ENCODE assay signal across 9 mouse cellular contexts in genomic region chr11:118728083-118728551, GRCm38 (mm10).
A peak's percentile ranks its signal among the peaks of the same experiment; 100 is the strongest.
DNase-seq lines count a peak whose midpoint lies in the region; ATAC-seq lines count a peak whose summit lies in the region.
"Had no signal": no experiment of that assay in that cellular context is flagged by ENCODE, and none has a peak within 500 bp of the region (broad histone marks: within the 10 kb centered on the region; RNA-seq: fewer than 3 reads in every experiment).

No protein-coding gene starts in this region.

- H3K4me1 ChIP-seq in neural tube, embryonic 11.5 days (ENCODE audit: control insufficient read depth, insufficient read depth, low read length), result 0 out of 2 replicates have a peak, but pooled peaks cover 11% of the 10 kb centered on the region
- H3K4me1 ChIP-seq in hindbrain, embryonic 15.5 days (replicated peaks), result peaks cover 43% of the 10 kb centered on the region

- H3K36me3 ChIP-seq in neural tube, embryonic 11.5 days (ENCODE audit: control insufficient read depth, insufficient read depth, low read length), result no peaks in the 10 kb centered on the region
- H3K36me3 ChIP-seq in hindbrain, embryonic 15.5 days, result no peaks in the 10 kb centered on the region
- H3K36me3 ChIP-seq: lung, embryonic 15.5 days had no signal

- H3K27ac ChIP-seq in neural tube, embryonic 11.5 days (ENCODE audit: low read depth, low read length), result peak overlapping the region; percentile 24; the same call in 1 of the 2 replicates
- H3K27ac ChIP-seq in hindbrain, embryonic 15.5 days (replicated peaks), result 0 out of 2 replicates have a peak overlapping the region, but pooled peaks have one; percentile 8

- no peaks in the 10 kb centered on the region for H3K9me3 ChIP-seq in neural tube, embryonic 11.5 days (ENCODE audit: control insufficient read depth, low read length)
- no peaks in the 10 kb centered on the region for H3K9me3 ChIP-seq in hindbrain, embryonic 15.5 days
- H3K9me3 ChIP-seq: lung, embryonic 15.5 days had no signal

- WGBS in neural tube, embryonic 11.5 days, result 22% methylated on average over 8 of the region's 8 CpGs
- WGBS in hindbrain, embryonic 15.5 days, result 29% methylated on average over 8 of the region's 8 CpGs

- intact Hi-C loops in gastrocnemius, postnatal 14 days (cut with DNase I; ENCODE audit: low total_unique reads), result no loop called here

- no peak overlapping the region for H3K9ac ChIP-seq in neural tube, embryonic 11.5 days (ENCODE audit: low read length)
- no peak overlapping the region for H3K9ac ChIP-seq in hindbrain, embryonic 15.5 days
- H3K9ac ChIP-seq: lung, embryonic 15.5 days had no signal

- no peak for ATAC-seq in neural tube, embryonic 11.5 days (ENCODE audit: insufficient read depth, low FRiP score, low TSS enrichment)
- ATAC-seq in hindbrain, embryonic 15.5 days (ENCODE audit: low FRiP score, low read depth), result no peak

- no peak overlapping the region for H3K4me3 ChIP-seq in neural tube, embryonic 11.5 days (ENCODE audit: low read depth, low read length)
- H3K4me3 ChIP-seq in hindbrain, embryonic 15.5 days, result no peak overlapping the region
- H3K4me3 ChIP-seq: lung, embryonic 15.5 days had no signal

- no peaks in the 10 kb centered on the region for H3K27me3 ChIP-seq in neural tube, embryonic 11.5 days (ENCODE audit: control insufficient read depth, insufficient read depth, low read length)
- no peaks in the 10 kb centered on the region for H3K27me3 ChIP-seq in hindbrain, embryonic 15.5 days
- H3K27me3 ChIP-seq: lung, embryonic 15.5 days had no signal

- peak; percentile 41 for DNase-seq in gastrocnemius, postnatal 14 days
- no peak for DNase-seq in gastrocnemius, adult 18-20 months (ENCODE audit: low spot score)
- no peak for DNase-seq in neural tube, embryonic 11.5 days (ENCODE audit: low spot score)
- DNase-seq in neural tube, embryonic 10.5 days (ENCODE audit: extremely low spot score, low spot score), result no peak
- no peak for DNase-seq in layer of hippocampus, adult 9-11 months
- DNase-seq in B cell, adult 2 months, result no peak
- DNase-seq in kidney, adult 8-10 months, result no peak

- no peak overlapping the region for H3K4me2 ChIP-seq in neural tube, embryonic 11.5 days (ENCODE audit: low read depth)
- no peak overlapping the region for H3K4me2 ChIP-seq in hindbrain, embryonic 15.5 days
